Mouse (Mus musculus) stomach, postnatal 0 days (tissue): Measurements from ENCODE around the gene 2310022B05Rik. TPM values are rescaled to one million over a fixed set of nuclear protein-coding genes. Genes with fewer than 3 reads are reported as not detected.

Experiments
- ATAC-seq: fragments of 200-750 bp; cut with Nextera tagmentation; 2 replicates; pipeline ENCODE4 v1.8.0; 2017; ENCODE audit not compliant: low FRiP score, low TSS enrichment
- DNase-seq: peaks from one replicate; pipeline ENCODE4 v3.0.0-alpha.2; 2016; ENCODE audit warnings: low spot score
- H3K27ac ChIP-seq: fragments of 300-500 bp; sonication (generic); replicated peaks from 2 replicates; pipeline ENCODE4 v1.5.1; 2014; ENCODE audit warnings: mild to moderate bottlenecking, control low read depth
- H3K27me3 ChIP-seq: fragments of 300-500 bp; sonication (generic); 2 replicates; pipeline ENCODE4 v1.6.1; 2014; ENCODE audit warnings: low read length; ENCODE audit not compliant: control insufficient read depth, insufficient read depth
- H3K36me3 ChIP-seq: fragments of 300-500 bp; sonication (generic); 2 replicates; pipeline ENCODE4 v1.6.1; 2014; ENCODE audit warnings: low read length, mixed read lengths; ENCODE audit not compliant: control insufficient read depth, insufficient read depth
- H3K4me1 ChIP-seq: fragments of 300-500 bp; sonication (generic); replicated peaks from 2 replicates; pipeline ENCODE4 v1.6.1; 2014; ENCODE audit warnings: antibody characterized with exemption; ENCODE audit not compliant: control insufficient read depth, insufficient read depth
- H3K4me2 ChIP-seq: fragments of 300-500 bp; sonication (generic); replicated peaks from 2 replicates; pipeline ENCODE4 v1.6.1; 2014; ENCODE audit warnings: low read depth, mild to moderate bottlenecking, control low read depth, moderate library complexity
- H3K4me3 ChIP-seq: fragments of 300-500 bp; sonication (generic); 2 replicates; pipeline ENCODE4 v1.5.1; 2014; ENCODE audit warnings: low read depth, low read length, control low read depth
- H3K9ac ChIP-seq: fragments of 300-500 bp; sonication (generic); 2 replicates; pipeline ENCODE4 v1.6.1; 2014; ENCODE audit warnings: mild to moderate bottlenecking, low read length, control low read depth, mixed read lengths
- H3K9me3 ChIP-seq: fragments of 300-500 bp; sonication (generic); 2 replicates; pipeline ENCODE4 v1.6.1; 2016; ENCODE audit warnings: low read length; ENCODE audit not compliant: control insufficient read depth
- CTCF ChIP-seq: IDR thresholded peaks from 2 replicates; pipeline ENCODE4 v1.5.1; 2016; ENCODE audit warnings: antibody characterized with exemption, low read depth, mild to moderate bottlenecking, moderate library complexity
- EP300 ChIP-seq: optimal IDR thresholded peaks from 2 replicates; pipeline ENCODE3; 2016; ENCODE audit warnings: antibody characterized with exemption
- WGBS: fragments of 180-500 bp; shearing (Covaris S2); extraction: QIAGEN DNeasy Blood & Tissue Kit; methylation state at CpG from one replicate; pipeline ENCODE4 v1.1.7; 2014; 5-methylcytosine and 5-hydroxymethylcytosine counted together
- polyA plus RNA-seq: library from polyadenylated mRNA; unstranded; fragments of >200 nt; fragmentation: Nextera tagmentation; extraction: Ambion mirVana; gene quantifications from 2 replicates; pipeline ENCODE4 v1.2.1, GENCODE M21; 2015

2310022B05Rik gene
- polyA plus RNA-seq, 1 experiment from 2014 or later, result 17.9 TPM

DNA sequence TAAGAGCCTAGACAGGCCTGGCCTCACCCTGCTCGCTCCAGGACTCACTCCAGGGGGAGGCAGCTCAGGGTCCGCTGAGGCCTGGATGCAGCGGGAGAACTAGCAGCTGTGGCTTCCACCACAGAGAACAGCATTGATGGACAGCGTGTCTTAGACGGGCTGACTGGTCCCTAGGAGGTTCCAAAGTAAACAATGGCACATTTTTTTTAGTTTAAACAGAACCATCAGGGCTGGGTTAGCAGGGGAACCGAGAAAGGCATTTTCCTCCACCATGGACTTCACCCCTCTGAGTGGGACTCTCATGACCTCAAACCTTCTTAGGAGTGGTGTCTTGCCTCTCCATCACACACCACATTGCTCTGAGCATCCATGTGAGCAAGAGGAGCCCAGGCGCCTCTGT, 31.2 kb downstream of the 2310022B05Rik start:
- Histone ChIP-seq H3K4me3 (no peak overlapping the region), H3K27me3 (no peaks in the 10 kb centered on the region), H3K4me2 (no peak overlapping the region), H3K9ac (no peak overlapping the region; the same call in 1 of the 2 replicates), H3K9me3 (no peaks in the 10 kb centered on the region), H3K27ac (peak overlapping the region; percentile 74), H3K36me3 (peaks cover 4% of the 10 kb centered on the region; the same call in 1 of the 2 replicates), H3K4me1 (peaks cover 3% of the 10 kb centered on the region)
- no peak for DNase-seq
- WGBS, result 24% methylated on average over 7 of the region's 7 CpGs
- 0 out of 2 replicates have a peak, but pooled peaks have one; percentile 16 for ATAC-seq
- TF ChIP-seq EP300 (no peak), CTCF (no peak)

GRCm38 (mm10) chr8:124630891-124631290, 32.3 kb downstream of the 2310022B05Rik start:
- Histone ChIP-seq H3K4me1 (peaks cover 3% of the 10 kb centered on the region), H3K36me3 (no peaks in the 10 kb centered on the region), H3K4me2 (no peak overlapping the region), H3K9ac (no peak overlapping the region), H3K27ac (peak overlapping the region; percentile 74; the same call in 1 of the 2 replicates), H3K9me3 (no peaks in the 10 kb centered on the region), H3K4me3 (no peak overlapping the region), H3K27me3 (no peaks in the 10 kb centered on the region)
- TF ChIP-seq CTCF (no peak), EP300 (no peak)
- WGBS, result 73% methylated on average over 4 of the region's 4 CpGs
- no peak for DNase-seq
- no peak for ATAC-seq

DNA sequence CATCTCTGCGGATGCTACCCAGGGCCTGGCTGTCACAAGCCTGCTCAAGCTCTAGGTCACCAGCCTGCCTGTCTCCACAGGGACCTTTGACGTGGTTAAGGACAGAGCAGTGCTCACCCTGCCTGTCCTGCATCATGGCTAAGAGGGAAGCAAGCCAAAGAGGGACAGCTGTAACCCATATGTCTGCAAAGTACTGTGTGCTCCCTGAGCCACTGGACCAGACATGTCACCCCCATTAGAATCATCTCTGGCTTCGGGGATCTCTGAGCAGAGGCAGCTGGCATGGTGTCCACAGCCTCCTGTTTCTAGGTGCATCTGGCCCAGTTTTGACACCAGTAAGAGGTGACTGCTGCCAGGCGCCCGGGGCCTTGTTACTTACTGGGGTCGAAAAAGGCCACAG, 32.7 kb downstream of the 2310022B05Rik start:
- H3K27ac ChIP-seq, result no peak overlapping the region
- H3K9me3 ChIP-seq, result no peaks in the 10 kb centered on the region
- no peak for TF ChIP-seq EP300
- no peak for TF ChIP-seq CTCF
- WGBS, result 62% methylated on average over 6 of the region's 6 CpGs
- no peak overlapping the region for H3K4me2 ChIP-seq
- H3K4me3 ChIP-seq, result no peak overlapping the region
- no peak overlapping the region for H3K9ac ChIP-seq
- peaks cover 3% of the 10 kb centered on the region for H3K4me1 ChIP-seq
- no peaks in the 10 kb centered on the region for H3K27me3 ChIP-seq
- H3K36me3 ChIP-seq, result no peaks in the 10 kb centered on the region
- DNase-seq, result no peak
- ATAC-seq, result no peak

GRCm38 (mm10) chr8:124626251-124626650, 36.9 kb downstream of the 2310022B05Rik start:
- Histone ChIP-seq H3K27ac (no peak overlapping the region), H3K9ac (no peak overlapping the region), H3K4me2 (no peak overlapping the region), H3K4me3 (no peak overlapping the region), H3K36me3 (no peaks in the 10 kb centered on the region), H3K9me3 (no peaks in the 10 kb centered on the region), H3K4me1 (no peaks in the 10 kb centered on the region), H3K27me3 (no peaks in the 10 kb centered on the region)
- WGBS, result 87% methylated on average over 9 of the region's 9 CpGs
- no peak for DNase-seq
- TF ChIP-seq EP300 (no peak), CTCF (no peak)
- ATAC-seq, result no peak

- Histone ChIP-seq H3K4me3 (no peak overlapping the region), H3K27ac (no peak overlapping the region), H3K36me3 (no peaks in the 10 kb centered on the region), H3K4me2 (no peak overlapping the region), H3K9ac (no peak overlapping the region), H3K9me3 (no peaks in the 10 kb centered on the region), H3K4me1 (no peaks in the 10 kb centered on the region), H3K27me3 (no peaks in the 10 kb centered on the region)
- ATAC-seq, result no peak
- 71% methylated on average over 5 of the region's 5 CpGs for WGBS
- TF ChIP-seq EP300 (no peak), CTCF (no peak)
- DNase-seq, result no peak
Measured at GRCm38 (mm10) chr8:124621255-124621654, 41.9 kb downstream of the 2310022B05Rik start.

DNA sequence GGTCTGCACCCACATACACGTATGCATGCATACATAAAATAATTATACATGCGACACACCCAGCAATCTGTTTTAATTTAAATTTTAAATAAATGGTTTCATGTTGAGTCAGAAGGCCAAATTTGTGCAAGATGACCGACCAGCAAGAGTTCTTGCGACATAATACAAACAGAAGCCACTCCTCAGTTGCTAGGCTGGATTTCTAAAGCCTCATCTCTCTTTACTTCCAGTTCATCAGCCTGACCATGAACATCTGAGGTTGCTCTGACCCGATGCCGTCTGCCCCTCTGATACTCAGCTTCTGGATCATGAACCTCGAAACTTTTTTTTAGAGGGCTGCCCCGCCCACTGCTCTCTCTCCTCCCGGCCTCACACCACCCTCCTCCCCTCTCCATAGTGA, 44.9 kb downstream of the 2310022B05Rik start:
- 29% methylated on average over 9 of the region's 9 CpGs for WGBS
- TF ChIP-seq EP300, result no peak
- no peak for TF ChIP-seq CTCF
- no peaks in the 10 kb centered on the region for H3K9me3 ChIP-seq
- no peaks in the 10 kb centered on the region for H3K36me3 ChIP-seq
- DNase-seq (no peak), ATAC-seq (peak; percentile 41)
- no peaks in the 10 kb centered on the region for H3K27me3 ChIP-seq
- H3K4me3 ChIP-seq, result no peak overlapping the region
- H3K27ac ChIP-seq, result 0 out of 2 replicates have a peak overlapping the region, but pooled peaks have one; percentile 0
- H3K4me2 ChIP-seq, result no peak overlapping the region
- H3K4me1 ChIP-seq, result no peaks in the 10 kb centered on the region
- H3K9ac ChIP-seq, result no peak overlapping the region
